Mouse (Mus musculus): ENCODE measurements at regions not wholly inside any gene's neighbourhood (a gene's known extent, or its start where the extent isn't known, plus 50 kb on each side); places are given as distances from the start of the nearest gene placed in this dataset.

- Histone ChIP-seq H3K9ac (no peak overlapping the region), H3K4me1 (replicated peaks) (peaks cover 5% of the 10 kb centered on the region; the same call in 1 of the 2 replicates), H3K36me3 (no peaks in the 10 kb centered on the region), H3K4me2 (no peak overlapping the region), H3K27ac (ENCODE audit: poor library complexity, severe bottlenecking) (no peak overlapping the region), H3K27me3 (replicated peaks) (no peaks in the 10 kb centered on the region), H3K4me3 (no peak overlapping the region), H3K9me3 (replicated peaks) (no peaks in the 10 kb centered on the region)
- WGBS: 55% methylated on average over 2 of the region's 2 CpGs
- no peak for ATAC-seq (ENCODE audit: insufficient number of reproducible peaks, low FRiP score)
Measured at GRCm38 (mm10) chr3:120477232-120477631, 693.0 kb upstream of the Ptbp2 start.

DNA sequence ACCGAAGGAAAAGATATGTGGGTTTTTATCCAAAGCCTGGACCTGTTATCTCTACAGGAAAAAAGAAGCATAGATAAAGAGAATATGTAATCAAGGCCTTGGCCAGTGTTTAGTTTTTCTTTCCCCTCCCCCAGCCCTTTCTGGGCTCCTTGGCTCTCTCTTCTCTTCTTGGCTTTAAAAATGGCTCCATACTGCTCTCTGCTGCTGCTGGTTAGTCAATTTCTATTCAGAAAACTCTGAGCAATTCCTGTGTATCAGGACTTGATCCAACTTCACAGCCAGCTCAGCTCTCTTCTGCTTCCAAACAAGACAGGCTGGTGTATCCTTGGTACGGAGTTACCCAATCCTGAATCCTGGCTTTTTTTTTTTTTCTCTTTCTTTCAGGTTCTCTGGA, 689.4 kb upstream of the Ptbp2 start:
- ATAC-seq (ENCODE audit: insufficient number of reproducible peaks, low FRiP score): peak; percentile 84
- Histone ChIP-seq H3K4me3 (no peak overlapping the region), H3K9me3 (replicated peaks) (no peaks in the 10 kb centered on the region), H3K27me3 (replicated peaks) (no peaks in the 10 kb centered on the region), H3K36me3 (no peaks in the 10 kb centered on the region), H3K4me2 (no peak overlapping the region), H3K4me1 (replicated peaks) (peaks cover 5% of the 10 kb centered on the region; the same call in 1 of the 2 replicates), H3K9ac (no peak overlapping the region), H3K27ac (ENCODE audit: poor library complexity, severe bottlenecking) (0 out of 2 replicates have a peak overlapping the region, but pooled peaks have one; percentile 19)
- 23% methylated on average over 2 of the region's 2 CpGs for WGBS

- H3K4me2 ChIP-seq: peak overlapping the region; percentile 45
- H3K9me3 ChIP-seq (replicated peaks): no peaks in the 10 kb centered on the region
- peak; percentile 84 for ATAC-seq (ENCODE audit: insufficient number of reproducible peaks, low FRiP score)
- no peaks in the 10 kb centered on the region for H3K36me3 ChIP-seq
- H3K4me3 ChIP-seq: no peak overlapping the region
- H3K27me3 ChIP-seq (replicated peaks): no peaks in the 10 kb centered on the region
- no peak overlapping the region for H3K9ac ChIP-seq
- 50% methylated on average over 13 of the region's 13 CpGs for WGBS
- peaks cover 5% of the 10 kb centered on the region; the same call in 1 of the 2 replicates for H3K4me1 ChIP-seq (replicated peaks)
- H3K27ac ChIP-seq (ENCODE audit: poor library complexity, severe bottlenecking): peak overlapping the region; percentile 19; the same call in 1 of the 2 replicates
Measured at GRCm38 (mm10) chr3:120472687-120473644, 688.7 kb upstream of the Ptbp2 start.

DNA sequence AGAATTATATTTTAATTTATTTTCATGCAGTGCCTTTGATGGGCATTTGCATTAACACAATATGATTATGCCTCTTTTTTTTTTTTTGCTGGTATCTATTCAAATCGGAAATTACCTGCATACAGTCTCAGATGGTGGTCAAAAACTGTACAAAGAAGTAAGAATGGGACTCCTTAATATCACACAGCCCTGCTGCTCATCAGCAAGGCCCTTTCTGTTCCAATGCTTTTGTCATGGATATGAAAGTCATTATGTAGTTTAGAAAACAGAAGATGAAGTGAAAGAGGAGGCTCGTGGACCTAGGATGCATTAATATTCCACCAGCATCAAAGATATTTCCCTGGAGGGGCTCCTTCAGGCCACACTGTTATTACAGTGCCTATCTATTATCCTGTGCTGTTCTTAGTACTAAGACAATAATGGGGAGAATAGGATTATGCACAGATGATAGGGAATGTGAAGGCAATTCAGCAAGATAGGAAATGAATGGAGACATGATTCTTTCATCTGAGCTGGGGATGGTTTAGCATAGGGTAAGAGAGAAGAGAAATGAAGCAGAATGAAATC, 687.7 kb upstream of the Ptbp2 start:
- H3K4me2 ChIP-seq: no peak overlapping the region
- no peak overlapping the region for H3K4me3 ChIP-seq
- peaks cover 5% of the 10 kb centered on the region; the same call in 1 of the 2 replicates for H3K4me1 ChIP-seq (replicated peaks)
- WGBS: 69% methylated on average over 2 of the region's 2 CpGs
- no peak overlapping the region for H3K27ac ChIP-seq (ENCODE audit: poor library complexity, severe bottlenecking)
- H3K9ac ChIP-seq: no peak overlapping the region
- no peaks in the 10 kb centered on the region for H3K9me3 ChIP-seq (replicated peaks)
- H3K27me3 ChIP-seq (replicated peaks): no peaks in the 10 kb centered on the region
- H3K36me3 ChIP-seq: no peaks in the 10 kb centered on the region
- no peak for ATAC-seq (ENCODE audit: insufficient number of reproducible peaks, low FRiP score)

GRCm38 (mm10) chr3:120468887-120469286, 684.6 kb upstream of the Ptbp2 start:
- Histone ChIP-seq H3K4me3 (no peak overlapping the region), H3K4me2 (no peak overlapping the region), H3K9ac (no peak overlapping the region), H3K27me3 (replicated peaks) (no peaks in the 10 kb centered on the region), H3K4me1 (replicated peaks) (peaks cover 5% of the 10 kb centered on the region; the same call in 1 of the 2 replicates), H3K27ac (ENCODE audit: poor library complexity, severe bottlenecking) (no peak overlapping the region), H3K9me3 (replicated peaks) (no peaks in the 10 kb centered on the region), H3K36me3 (no peaks in the 10 kb centered on the region)
- WGBS: 79% methylated on average over 2 of the region's 2 CpGs
- no peak for ATAC-seq (ENCODE audit: insufficient number of reproducible peaks, low FRiP score)

DNA sequence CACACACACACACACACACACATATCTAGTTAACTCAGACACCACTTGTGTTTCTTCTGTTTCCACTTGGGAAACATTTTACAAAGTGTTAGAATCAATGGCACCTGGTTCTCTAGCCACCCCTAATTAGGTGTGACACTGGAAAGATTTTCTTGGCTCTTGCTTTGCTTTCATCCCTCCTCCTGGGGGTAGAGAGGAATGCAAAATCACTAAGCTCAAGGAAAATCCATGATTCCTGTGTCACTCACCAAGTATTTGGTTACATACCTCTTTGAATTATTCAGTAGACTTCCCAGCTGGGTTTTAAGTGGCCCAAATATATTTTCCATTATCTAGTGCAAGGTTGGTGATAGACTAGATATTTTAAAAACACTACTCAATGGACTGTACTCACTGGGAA, 676.5 kb upstream of the Ptbp2 start:
- Histone ChIP-seq H3K36me3 (no peaks in the 10 kb centered on the region), H3K4me2 (no peak overlapping the region), H3K27ac (ENCODE audit: poor library complexity, severe bottlenecking) (no peak overlapping the region), H3K27me3 (replicated peaks) (no peaks in the 10 kb centered on the region), H3K9me3 (replicated peaks) (no peaks in the 10 kb centered on the region), H3K4me3 (no peak overlapping the region), H3K4me1 (replicated peaks) (no peaks in the 10 kb centered on the region), H3K9ac (no peak overlapping the region)
- ATAC-seq (ENCODE audit: insufficient number of reproducible peaks, low FRiP score): no peak

- Histone ChIP-seq H3K36me3 (no peaks in the 10 kb centered on the region), H3K4me2 (no peak overlapping the region), H3K27me3 (replicated peaks) (no peaks in the 10 kb centered on the region), H3K9me3 (replicated peaks) (no peaks in the 10 kb centered on the region), H3K4me3 (no peak overlapping the region), H3K27ac (ENCODE audit: poor library complexity, severe bottlenecking) (no peak overlapping the region), H3K4me1 (replicated peaks) (no peaks in the 10 kb centered on the region), H3K9ac (no peak overlapping the region)
- 79% methylated on average over 7 of the region's 7 CpGs for WGBS
- no peak for ATAC-seq (ENCODE audit: insufficient number of reproducible peaks, low FRiP score)
Measured at GRCm38 (mm10) chr3:120457912-120458311, 673.6 kb upstream of the Ptbp2 start.

- Histone ChIP-seq H3K4me2 (no peak overlapping the region), H3K9me3 (replicated peaks) (no peaks in the 10 kb centered on the region), H3K27ac (ENCODE audit: poor library complexity, severe bottlenecking) (no peak overlapping the region), H3K36me3 (no peaks in the 10 kb centered on the region), H3K9ac (no peak overlapping the region), H3K27me3 (replicated peaks) (no peaks in the 10 kb centered on the region), H3K4me1 (replicated peaks) (no peaks in the 10 kb centered on the region), H3K4me3 (no peak overlapping the region)
- 74% methylated on average over 4 of the region's 4 CpGs for WGBS
- ATAC-seq (ENCODE audit: insufficient number of reproducible peaks, low FRiP score): no peak
Measured at GRCm38 (mm10) chr3:120441127-120441526, 656.9 kb upstream of the Ptbp2 start.

DNA sequence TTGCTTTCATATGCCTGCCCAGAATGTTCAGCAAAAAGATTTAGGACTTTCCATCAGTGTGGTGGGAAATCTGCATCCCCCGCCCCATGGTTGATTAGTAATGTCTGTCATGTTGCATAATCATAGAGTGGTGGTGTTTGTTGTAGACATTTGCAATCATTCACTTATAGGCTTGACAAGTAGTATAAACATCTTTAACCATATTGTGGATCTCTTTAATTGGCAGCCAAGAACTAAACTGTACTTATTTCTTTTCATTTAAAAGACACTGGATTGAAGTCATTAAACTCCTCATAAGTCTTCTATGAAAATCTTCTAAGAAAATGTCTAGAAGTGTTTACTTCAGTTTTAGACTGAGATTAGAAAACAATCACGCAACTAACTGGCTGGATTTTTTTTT, 646.0 kb upstream of the Ptbp2 start:
- H3K9me3 ChIP-seq (replicated peaks): no peaks in the 10 kb centered on the region
- no peak overlapping the region for H3K4me3 ChIP-seq
- no peak overlapping the region for H3K27ac ChIP-seq (ENCODE audit: poor library complexity, severe bottlenecking)
- no peaks in the 10 kb centered on the region for H3K27me3 ChIP-seq (replicated peaks)
- H3K4me2 ChIP-seq: no peak overlapping the region
- 72% methylated on average over 2 of the region's 2 CpGs for WGBS
- no peak for ATAC-seq (ENCODE audit: insufficient number of reproducible peaks, low FRiP score)
- no peaks in the 10 kb centered on the region for H3K4me1 ChIP-seq (replicated peaks)
- H3K9ac ChIP-seq: no peak overlapping the region
- no peaks in the 10 kb centered on the region for H3K36me3 ChIP-seq

DNA sequence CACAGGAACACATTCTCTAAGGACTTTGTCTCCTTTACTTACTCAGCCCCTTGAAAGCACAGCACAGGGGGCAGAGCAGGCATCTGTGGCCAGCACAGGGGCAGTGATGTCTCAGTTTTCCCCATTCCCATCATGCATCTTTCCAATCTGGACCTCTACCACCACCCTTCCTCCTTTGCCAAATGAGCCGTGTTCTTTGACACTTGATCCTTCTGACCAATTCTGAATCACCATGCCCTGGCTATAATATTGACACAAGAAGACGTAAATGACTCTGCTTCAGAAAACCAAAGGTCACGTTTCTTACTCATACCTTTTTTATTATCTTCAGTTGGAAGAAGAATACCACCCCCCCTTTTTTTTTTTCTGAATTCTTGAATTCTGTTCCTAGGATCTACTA, 632.4 kb upstream of the Ptbp2 start:
- H3K9ac ChIP-seq: no peak overlapping the region
- no peaks in the 10 kb centered on the region for H3K27me3 ChIP-seq (replicated peaks)
- 72% methylated on average over 3 of the region's 3 CpGs for WGBS
- no peak overlapping the region for H3K27ac ChIP-seq (ENCODE audit: poor library complexity, severe bottlenecking)
- H3K36me3 ChIP-seq: no peaks in the 10 kb centered on the region
- ATAC-seq (ENCODE audit: insufficient number of reproducible peaks, low FRiP score): no peak
- H3K4me3 ChIP-seq: no peak overlapping the region
- no peak overlapping the region for H3K4me2 ChIP-seq
- H3K4me1 ChIP-seq (replicated peaks): no peaks in the 10 kb centered on the region
- no peaks in the 10 kb centered on the region for H3K9me3 ChIP-seq (replicated peaks)

- no peak overlapping the region for H3K27ac ChIP-seq (ENCODE audit: poor library complexity, severe bottlenecking)
- no peak overlapping the region for H3K9ac ChIP-seq
- H3K4me1 ChIP-seq (replicated peaks): peaks cover 5% of the 10 kb centered on the region
- no peaks in the 10 kb centered on the region for H3K27me3 ChIP-seq (replicated peaks)
- H3K9me3 ChIP-seq (replicated peaks): no peaks in the 10 kb centered on the region
- ATAC-seq (ENCODE audit: insufficient number of reproducible peaks, low FRiP score): no peak
- WGBS: 42% methylated on average over 6 of the region's 6 CpGs
- H3K4me2 ChIP-seq: no peak overlapping the region
- no peaks in the 10 kb centered on the region for H3K36me3 ChIP-seq
- no peak overlapping the region for H3K4me3 ChIP-seq
Measured at GRCm38 (mm10) chr3:120375688-120376289, 591.5 kb upstream of the Ptbp2 start.
